Mouse (Mus musculus) heart, adult 2 months (tissue): ENCODE results near the gene Bcas3. TPM values are rescaled to one million over a fixed set of nuclear protein-coding genes. Genes with fewer than 3 reads are reported as not detected.

Experiments used
- DNase-seq, 2 experiments: peaks; one replicate each; pipeline ENCODE4 v3.0.0; 2021
- H3K27ac ChIP-seq: fragments of 200-600 bp; 2 replicates; pipeline ENCODE4 v1.8.1; 2022
- H3K27me3 ChIP-seq: fragments of 200-500 bp; 2 replicates; pipeline ENCODE4 v1.6.1; 2012; ENCODE audit warnings: mild to moderate bottlenecking, low read length, inconsistent platforms, mixed read lengths; ENCODE audit not compliant: control insufficient read depth, insufficient read depth
- H3K36me3 ChIP-seq: fragments of 200-500 bp; 2 replicates; pipeline ENCODE4 v1.6.1; 2012; ENCODE audit warnings: low read length, inconsistent platforms; ENCODE audit not compliant: control insufficient read depth, insufficient read depth
- H3K4me1 ChIP-seq: fragments of 200-500 bp; 2 replicates; pipeline ENCODE4 v1.6.1; 2011; ENCODE audit warnings: low read length; ENCODE audit not compliant: control insufficient read depth, insufficient read depth
- H3K4me3 ChIP-seq: fragments of 200-600 bp; 2 replicates; pipeline ENCODE4 v1.8.1; 2022
- H3K79me2 ChIP-seq: fragments of 200-500 bp; replicated peaks from 2 replicates; pipeline ENCODE4 v1.6.1; 2012; ENCODE audit warnings: mild to moderate bottlenecking, inconsistent platforms, low read length, moderate library complexity, mixed read lengths; ENCODE audit not compliant: control insufficient read depth, insufficient read depth
- H3K9ac ChIP-seq: fragments of 200-500 bp; 2 replicates; pipeline ENCODE4 v1.6.1; 2012; ENCODE audit warnings: low read depth, mild to moderate bottlenecking, control low read depth, inconsistent platforms, low read length, mixed read lengths
- CTCF ChIP-seq: fragments of 200-600 bp; IDR thresholded peaks from 2 replicates; pipeline ENCODE4 v1.8.1; 2022; ENCODE audit warnings: antibody characterized with exemption, mild to moderate bottlenecking, moderate library complexity
- EP300 ChIP-seq: fragments of 200-500 bp; IDR thresholded peaks from 2 replicates; pipeline ENCODE4 v1.6.1; 2011; ENCODE audit warnings: low read depth, low read length, control low read depth; ENCODE audit not compliant: insufficient read depth
- POLR2A ChIP-seq: fragments of 200-500 bp; IDR thresholded peaks from 2 replicates; pipeline ENCODE4 v1.6.1; 2011; ENCODE audit warnings: mild to moderate bottlenecking, low read depth, low read length, control low read depth; ENCODE audit not compliant: insufficient read depth
- WGBS: fragments of 180-500 bp; shearing (Covaris S2); methylation state at CpG from one replicate; pipeline ENCODE4 v1.1.7; 2018; 5-methylcytosine and 5-hydroxymethylcytosine counted together
- intact Hi-C: fragments of 180-260 bp; cut with DNase I; formaldehyde crosslinking; loops from one replicate; pipeline ENCODE4 v1.15.1; 2025
- polyA plus RNA-seq: library from polyadenylated mRNA; depleted of rRNA; stranded (reverse); fragments of >200 nt; gene quantifications from 2 replicates; pipeline ENCODE4 v1.2.3, GENCODE M21; 2012
- total RNA-seq, 2 experiments: library from RNA; stranded (reverse); gene quantifications; 2 replicates each; pipeline ENCODE4 v1.2.3; 2021

Bcas3 gene
- total and polyA plus RNA-seq, 3 experiments = 26.6 to 40.4 (median 36.0) TPM

DNA sequence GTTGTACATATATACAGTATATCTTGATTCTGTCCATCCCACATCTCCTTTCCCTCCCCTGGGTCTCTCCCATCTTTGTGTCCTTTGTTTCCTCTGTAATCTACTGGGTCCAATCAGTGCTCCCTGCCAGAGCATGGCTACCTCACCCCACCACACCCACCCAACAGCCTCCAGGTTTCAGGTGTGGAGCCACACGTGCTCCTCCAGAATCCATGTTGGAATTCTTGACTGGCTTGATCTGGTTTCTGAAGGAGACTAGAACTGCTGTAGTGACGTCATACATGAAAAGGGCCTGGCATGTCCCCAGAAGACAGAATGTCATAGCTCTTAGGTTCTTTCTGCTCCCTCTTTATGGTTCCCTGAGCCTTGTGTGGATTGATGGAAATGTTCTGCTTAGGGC is 395.9 kb downstream of the Bcas3 start:
- Histone ChIP-seq H3K27ac (no peak overlapping the region), H3K4me1 (no peaks in the 10 kb centered on the region), H3K79me2 (no peaks in the 10 kb centered on the region), H3K4me3 (no peak overlapping the region), H3K36me3 (no peaks in the 10 kb centered on the region), H3K9ac (no peak overlapping the region), H3K27me3 (no peaks in the 10 kb centered on the region)
- WGBS = 98% methylated on average over 2 of the region's 2 CpGs
- no peak for DNase-seq
- intact Hi-C loops = no loop called here
- no peak for TF ChIP-seq EP300
- TF ChIP-seq CTCF = no peak
- no peak for TF ChIP-seq POLR2A

- Histone ChIP-seq H3K27ac (no peak overlapping the region), H3K36me3 (no peaks in the 10 kb centered on the region), H3K27me3 (no peaks in the 10 kb centered on the region), H3K4me3 (no peak overlapping the region), H3K9ac (no peak overlapping the region), H3K79me2 (no peaks in the 10 kb centered on the region; the same call in 1 of the 2 replicates), H3K4me1 (no peaks in the 10 kb centered on the region)
- DNase-seq = no peak
- TF ChIP-seq POLR2A (no peak), CTCF (no peak), EP300 (no peak)
- WGBS = 67% methylated on average over 11 of the region's 11 CpGs
- intact Hi-C loops = no loop called here
Measured at GRCm38 (mm10) chr11:85751171-85751570, 398.2 kb downstream of the Bcas3 start.

GRCm38 (mm10) chr11:85754631-85755502 is 401.9 kb downstream of the Bcas3 start:
- Histone ChIP-seq H3K27me3 (no peaks in the 10 kb centered on the region), H3K27ac (no peak overlapping the region), H3K79me2 (no peaks in the 10 kb centered on the region; the same call in 1 of the 2 replicates), H3K4me1 (peaks cover 3% of the 10 kb centered on the region; the same call in 1 of the 2 replicates), H3K36me3 (no peaks in the 10 kb centered on the region), H3K4me3 (no peak overlapping the region), H3K9ac (no peak overlapping the region)
- 85% methylated on average over 13 of the region's 13 CpGs for WGBS
- intact Hi-C loops = no loop called here
- TF ChIP-seq EP300 (no peak), POLR2A (no peak)
- no peak for DNase-seq

GRCm38 (mm10) chr11:85755503-85756044 is 402.6 kb downstream of the Bcas3 start:
- H3K9ac ChIP-seq = no peak overlapping the region
- intact Hi-C loops = no loop called here
- H3K4me1 ChIP-seq = peaks cover 7% of the 10 kb centered on the region
- H3K4me3 ChIP-seq = no peak overlapping the region
- H3K27me3 ChIP-seq = no peaks in the 10 kb centered on the region
- no peak overlapping the region for H3K27ac ChIP-seq
- no peak for DNase-seq
- WGBS = 92% methylated on average over 2 of the region's 2 CpGs
- H3K36me3 ChIP-seq = 0 out of 2 replicates have a peak, but pooled peaks cover 2% of the 10 kb centered on the region
- H3K79me2 ChIP-seq = no peaks in the 10 kb centered on the region; the same call in 1 of the 2 replicates
- TF ChIP-seq EP300 (no peak), CTCF (no peak), POLR2A (no peak)

- Histone ChIP-seq H3K27me3 (no peaks in the 10 kb centered on the region), H3K36me3 (0 out of 2 replicates have a peak, but pooled peaks cover 2% of the 10 kb centered on the region), H3K4me1 (peaks cover 10% of the 10 kb centered on the region), H3K79me2 (no peaks in the 10 kb centered on the region; the same call in 1 of the 2 replicates), H3K4me3 (no peak overlapping the region), H3K9ac (no peak overlapping the region), H3K27ac (no peak overlapping the region)
- TF ChIP-seq POLR2A (no peak), EP300 (no peak), CTCF (no peak)
- 92% methylated on average over 9 of the region's 9 CpGs for WGBS
- DNase-seq = no peak
- intact Hi-C loops = no loop called here
Measured at GRCm38 (mm10) chr11:85758891-85759290, 405.9 kb downstream of the Bcas3 start.
